Mouse (Mus musculus) forebrain, embryonic 13.5 days (tissue): ENCODE measurements around the gene Plscr3. TPM values are rescaled to one million over a fixed set of nuclear protein-coding genes. Genes with fewer than 3 reads are reported as not detected.
A peak's percentile ranks its signal among the peaks of the same experiment; 100 is the strongest.

Experiments used
- ATAC-seq: fragments of 200-750 bp; cut with Nextera tagmentation; 2 replicates; pipeline ENCODE4 v1.8.0; 2017
- H3K27ac ChIP-seq: fragments of 300-500 bp; sonication (generic); 2 replicates; pipeline ENCODE4 v1.5.1; 2015; ENCODE audit warnings: inconsistent platforms, mild to moderate bottlenecking, moderate library complexity
- H3K27me3 ChIP-seq: fragments of 300-500 bp; sonication (generic); 2 replicates; pipeline ENCODE4 v1.6.1; 2015; ENCODE audit warnings: mild to moderate bottlenecking, inconsistent platforms
- H3K36me3 ChIP-seq: fragments of 300-500 bp; sonication (generic); 2 replicates; pipeline ENCODE4 v1.6.1; 2015; ENCODE audit warnings: mild to moderate bottlenecking, inconsistent platforms; ENCODE audit not compliant: poor library complexity, severe bottlenecking
- H3K4me1 ChIP-seq: fragments of 300-500 bp; sonication (generic); 2 replicates; pipeline ENCODE4 v1.6.1; 2015; ENCODE audit warnings: inconsistent platforms
- H3K4me2 ChIP-seq: fragments of 300-500 bp; sonication (generic); 2 replicates; pipeline ENCODE4 v1.6.1; 2015; ENCODE audit warnings: inconsistent platforms, mild to moderate bottlenecking, moderate library complexity
- H3K4me3 ChIP-seq: fragments of 300-500 bp; sonication (generic); 2 replicates; pipeline ENCODE4 v1.5.1; 2015; ENCODE audit warnings: mild to moderate bottlenecking, inconsistent platforms
- H3K9ac ChIP-seq: fragments of 300-500 bp; sonication (generic); 2 replicates; pipeline ENCODE4 v1.6.1; 2015; ENCODE audit warnings: mild to moderate bottlenecking, inconsistent platforms
- H3K9me3 ChIP-seq: fragments of 300-500 bp; sonication (generic); replicated peaks from 2 replicates; pipeline ENCODE4 v1.6.1; 2016; ENCODE audit warnings: inconsistent platforms
- WGBS: fragments of 180-500 bp; shearing (Covaris S2); methylation state at CpG from one replicate; pipeline ENCODE4 v1.1.7; 2015; 5-methylcytosine and 5-hydroxymethylcytosine counted together
- polyA plus RNA-seq: library from polyadenylated mRNA; unstranded; fragments of >200 nt; fragmentation: Nextera tagmentation; extraction: Ambion mirVana; gene quantifications from 2 replicates; pipeline ENCODE4 v1.2.1, GENCODE M21; 2015

Gene Plscr3
- polyA plus RNA-seq, 1 experiment from 2014 or later, result 44.1 TPM

- H3K27me3 ChIP-seq, result peaks cover 50% of the 10 kb centered on the region
- peak within 1 kb of the TSS; percentile 97 for H3K4me2 ChIP-seq
- ATAC-seq, result no peak
Observed at GRCm38 (mm10) chr11:69804972-69805909, 40.9 kb upstream of the Plscr3 start, which contains the start of gene Tmem102. Gene Tmem102 (minus strand): TSS chr11:69805624.

GRCm38 (mm10) chr11:69806378-69806777 lies 39.8 kb upstream of the Plscr3 start:
- H3K27me3 ChIP-seq, result peaks cover 53% of the 10 kb centered on the region
- H3K36me3 ChIP-seq, result no peaks in the 10 kb centered on the region
- no peak for ATAC-seq
- H3K9me3 ChIP-seq, result 0 out of 2 replicates have a peak, but pooled peaks cover 5% of the 10 kb centered on the region
- H3K27ac ChIP-seq, result no peak overlapping the region
- H3K4me1 ChIP-seq, result peaks cover 37% of the 10 kb centered on the region
- H3K9ac ChIP-seq, result no peak overlapping the region
- H3K4me3 ChIP-seq, result no peak overlapping the region
- H3K4me2 ChIP-seq, result no peak overlapping the region
- WGBS, result 89% methylated on average over 4 of the region's 4 CpGs

More at GRCm38 (mm10) chr11:69804972-69805909, 40.9 kb upstream of the Plscr3 start, which contains the start of gene Tmem102:
- Histone ChIP-seq H3K27ac (no peak within 1 kb of the TSS), H3K36me3 (no peaks in the 10 kb centered on the region), H3K4me3 (peak within 1 kb of the TSS; percentile 54), H3K9me3 (0 out of 2 replicates have a peak, but pooled peaks cover 5% of the 10 kb centered on the region), H3K4me1 (peaks cover 45% of the 10 kb centered on the region), H3K9ac (no peak within 1 kb of the TSS)
- 5% methylated on average over 29 of the region's 29 CpGs for WGBS

- Histone ChIP-seq H3K9ac (no peak overlapping the region), H3K27me3 (peaks cover 41% of the 10 kb centered on the region), H3K4me1 (peaks cover 25% of the 10 kb centered on the region), H3K27ac (no peak overlapping the region), H3K4me2 (no peak overlapping the region), H3K36me3 (no peaks in the 10 kb centered on the region), H3K4me3 (no peak overlapping the region), H3K9me3 (0 out of 2 replicates have a peak, but pooled peaks cover 5% of the 10 kb centered on the region)
- ATAC-seq, result no peak
- 87% methylated on average over 2 of the region's 2 CpGs for WGBS
Observed at GRCm38 (mm10) chr11:69807641-69808040, 38.5 kb upstream of the Plscr3 start.

GRCm38 (mm10) chr11:69810280-69810679 lies 35.9 kb upstream of the Plscr3 start:
- Histone ChIP-seq H3K36me3 (no peaks in the 10 kb centered on the region), H3K27ac (no peak overlapping the region), H3K9me3 (0 out of 2 replicates have a peak, but pooled peaks cover 5% of the 10 kb centered on the region), H3K4me1 (no peaks in the 10 kb centered on the region), H3K4me2 (no peak overlapping the region), H3K4me3 (no peak overlapping the region), H3K9ac (no peak overlapping the region), H3K27me3 (peaks cover 21% of the 10 kb centered on the region)
- no peak for ATAC-seq

- no peak within 1 kb of the TSS for H3K9ac ChIP-seq
- no peak within 1 kb of the TSS for H3K4me2 ChIP-seq
- 0 out of 2 replicates have a peak, but pooled peaks cover 3% of the 10 kb centered on the region for H3K27me3 ChIP-seq
- no peak for ATAC-seq
- no peak within 1 kb of the TSS for H3K27ac ChIP-seq
- no peaks in the 10 kb centered on the region for H3K36me3 ChIP-seq
- H3K4me1 ChIP-seq, result no peaks in the 10 kb centered on the region
- WGBS, result 63% methylated on average over 10 of the region's 10 CpGs
- H3K4me3 ChIP-seq, result no peak within 1 kb of the TSS
- peaks cover 12% of the 10 kb centered on the region for H3K9me3 ChIP-seq
Observed at GRCm38 (mm10) chr11:69815155-69815554, 31.0 kb upstream of the Plscr3 start, which contains the start of gene Gm39566. Gene Gm39566 (minus strand): TSS chr11:69815298.

DNA sequence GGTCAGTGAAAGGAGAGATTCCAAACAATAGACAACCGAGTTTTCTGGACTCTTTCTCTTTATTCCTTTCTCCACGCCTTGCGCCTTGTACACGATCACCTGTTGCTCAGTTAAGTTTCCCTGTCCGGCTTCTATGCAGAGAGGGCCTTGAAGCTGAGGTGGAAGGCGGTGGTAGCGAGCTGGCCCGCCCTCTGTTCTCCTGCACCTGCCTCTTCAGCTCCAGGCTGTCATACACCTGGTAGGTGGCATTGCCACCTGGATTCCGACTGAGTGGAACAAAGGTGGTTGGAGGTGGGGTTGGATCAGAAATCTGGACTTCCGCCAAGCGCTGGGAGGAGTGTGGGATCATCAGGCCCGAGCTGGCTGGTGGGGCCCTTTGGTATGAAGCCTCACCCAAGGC lies 29.7 kb upstream of the Plscr3 start:
- Histone ChIP-seq H3K9ac (no peak overlapping the region), H3K9me3 (peaks cover 12% of the 10 kb centered on the region), H3K27me3 (no peaks in the 10 kb centered on the region), H3K4me2 (no peak overlapping the region), H3K4me1 (no peaks in the 10 kb centered on the region), H3K36me3 (no peaks in the 10 kb centered on the region), H3K4me3 (no peak overlapping the region), H3K27ac (no peak overlapping the region)
- 89% methylated on average over 12 of the region's 12 CpGs for WGBS
- ATAC-seq, result no peak

DNA sequence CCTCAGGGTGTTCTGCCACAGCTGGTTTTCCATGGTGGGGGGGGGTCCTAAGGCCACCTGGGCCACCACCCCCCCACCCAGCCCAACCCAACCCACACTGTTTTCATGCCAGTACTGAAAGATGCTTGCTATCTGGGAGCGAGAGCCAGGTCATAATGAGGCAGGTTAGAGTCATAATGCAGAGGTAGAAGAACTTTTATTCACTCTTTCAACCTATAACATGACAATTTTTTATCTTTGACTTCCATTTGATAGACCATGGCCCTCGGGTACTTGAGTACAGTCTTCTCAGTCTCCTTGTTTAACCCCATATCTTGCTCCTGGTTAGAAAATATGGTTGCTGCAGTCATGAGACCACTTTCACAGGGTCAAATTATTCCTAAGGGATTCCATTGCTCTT lies 27.8 kb upstream of the Plscr3 start, which contains the start of gene Spem2:
Gene Spem2 (minus strand): TSS at position 101 of the 400 bp plus-strand sequence.
- Histone ChIP-seq H3K4me1 (no peaks in the 10 kb centered on the region), H3K4me2 (no peak within 1 kb of the TSS), H3K9ac (no peak within 1 kb of the TSS), H3K27me3 (no peaks in the 10 kb centered on the region), H3K36me3 (no peaks in the 10 kb centered on the region), H3K27ac (no peak within 1 kb of the TSS), H3K4me3 (no peak within 1 kb of the TSS), H3K9me3 (peaks cover 12% of the 10 kb centered on the region)
- WGBS, result 77% methylated on average over 2 of the region's 2 CpGs
- ATAC-seq, result no peak

DNA sequence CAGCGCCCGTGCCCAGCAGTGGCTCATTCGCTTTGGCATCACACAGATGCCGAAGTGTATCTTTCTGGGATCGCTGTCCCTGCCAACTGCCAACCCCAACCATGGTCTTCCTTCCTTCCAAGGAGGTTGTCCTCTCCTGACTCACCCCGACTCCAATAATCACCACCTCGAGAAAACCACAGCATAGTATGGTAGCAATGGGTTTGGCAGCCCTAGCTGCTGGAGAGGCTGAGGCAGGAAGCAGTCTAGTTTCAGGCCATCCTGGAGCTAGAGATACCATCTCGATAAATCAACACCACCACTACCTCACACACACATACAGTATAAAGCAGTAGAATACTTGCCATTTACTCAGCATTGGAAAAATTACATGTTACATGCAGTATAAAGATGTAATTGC lies 27.3 kb upstream of the Plscr3 start:
- H3K9me3 ChIP-seq, result peaks cover 12% of the 10 kb centered on the region
- H3K4me2 ChIP-seq, result no peak overlapping the region
- peaks cover 4% of the 10 kb centered on the region for H3K36me3 ChIP-seq
- H3K4me1 ChIP-seq, result no peaks in the 10 kb centered on the region
- no peak overlapping the region for H3K4me3 ChIP-seq
- H3K9ac ChIP-seq, result no peak overlapping the region
- ATAC-seq, result no peak
- H3K27ac ChIP-seq, result no peak overlapping the region
- WGBS, result 93% methylated on average over 8 of the region's 8 CpGs
- no peaks in the 10 kb centered on the region for H3K27me3 ChIP-seq

GRCm38 (mm10) chr11:69822080-69822479 lies 24.1 kb upstream of the Plscr3 start, which contains the start of gene Spem1:
Gene Spem1 (minus strand): TSS chr11:69822180.
- H3K27ac ChIP-seq, result no peak within 1 kb of the TSS
- peaks cover 6% of the 10 kb centered on the region for H3K9me3 ChIP-seq
- no peaks in the 10 kb centered on the region for H3K27me3 ChIP-seq
- no peak within 1 kb of the TSS for H3K9ac ChIP-seq
- no peak for ATAC-seq
- no peak within 1 kb of the TSS for H3K4me3 ChIP-seq
- WGBS, result 87% methylated on average over 3 of the region's 3 CpGs
- no peak within 1 kb of the TSS for H3K4me2 ChIP-seq
- H3K36me3 ChIP-seq, result peaks cover 36% of the 10 kb centered on the region
- H3K4me1 ChIP-seq, result no peaks in the 10 kb centered on the region

GRCm38 (mm10) chr11:69823456-69823855 lies 22.7 kb upstream of the Plscr3 start:
- H3K4me3 ChIP-seq, result no peak overlapping the region
- peaks cover 50% of the 10 kb centered on the region for H3K36me3 ChIP-seq
- H3K4me2 ChIP-seq, result no peak overlapping the region
- no peaks in the 10 kb centered on the region for H3K4me1 ChIP-seq
- 76% methylated on average over 2 of the region's 2 CpGs for WGBS
- H3K27ac ChIP-seq, result no peak overlapping the region
- no peaks in the 10 kb centered on the region for H3K27me3 ChIP-seq
- no peak overlapping the region for H3K9ac ChIP-seq
- no peak for ATAC-seq
- no peaks in the 10 kb centered on the region for H3K9me3 ChIP-seq

DNA sequence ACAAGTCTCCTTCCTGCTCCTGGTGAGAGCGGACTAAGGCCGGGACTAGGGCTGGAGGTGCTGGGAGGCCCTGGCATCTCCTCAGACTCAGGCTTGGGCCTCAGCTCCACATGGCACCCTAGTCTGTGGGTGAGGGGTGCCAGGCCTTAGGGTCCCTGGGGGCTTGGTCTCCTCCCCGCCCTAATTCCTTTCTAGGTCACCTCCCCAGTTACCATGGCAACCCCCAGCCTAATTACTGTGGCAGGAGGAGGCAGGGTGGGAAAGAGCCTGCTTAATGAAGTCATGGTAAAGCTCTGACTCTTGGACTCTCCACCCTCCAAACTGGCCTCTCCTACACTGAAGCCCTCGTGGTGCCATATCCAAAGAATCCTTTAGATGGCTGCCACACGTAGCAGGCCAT lies 17.3 kb upstream of the Plscr3 start:
- ATAC-seq, result no peak
- Histone ChIP-seq H3K36me3 (peaks cover 90% of the 10 kb centered on the region), H3K9ac (peak overlapping the region; percentile 2; the same call in 1 of the 2 replicates), H3K4me3 (no peak overlapping the region), H3K9me3 (no peaks in the 10 kb centered on the region), H3K4me1 (peaks cover 18% of the 10 kb centered on the region), H3K27me3 (peaks cover 4% of the 10 kb centered on the region; the same call in 1 of the 2 replicates), H3K27ac (no peak overlapping the region), H3K4me2 (no peak overlapping the region)
- WGBS, result 71% methylated on average over 5 of the region's 5 CpGs

- H3K4me1 ChIP-seq, result peaks cover 47% of the 10 kb centered on the region
Observed at GRCm38 (mm10) chr11:69833554-69833953, 12.6 kb upstream of the Plscr3 start.

More at GRCm38 (mm10) chr11:69833554-69833953, 12.6 kb upstream of the Plscr3 start:
- peak overlapping the region; percentile 94 for H3K4me2 ChIP-seq
- peaks cover 4% of the 10 kb centered on the region; the same call in 1 of the 2 replicates for H3K27me3 ChIP-seq
- peak overlapping the region; percentile 96 for H3K9ac ChIP-seq
- H3K9me3 ChIP-seq, result no peaks in the 10 kb centered on the region
- ATAC-seq, result no peak
- peak overlapping the region; percentile 94 for H3K4me3 ChIP-seq
- peaks cover 46% of the 10 kb centered on the region for H3K36me3 ChIP-seq
- H3K27ac ChIP-seq, result 0 out of 2 replicates have a peak overlapping the region, but pooled peaks have one; percentile 96
- WGBS, result 44% methylated on average over 8 of the region's 8 CpGs
